21 mouse cellular contexts compared by ENCODE assay signal in the genomic region with DNA sequence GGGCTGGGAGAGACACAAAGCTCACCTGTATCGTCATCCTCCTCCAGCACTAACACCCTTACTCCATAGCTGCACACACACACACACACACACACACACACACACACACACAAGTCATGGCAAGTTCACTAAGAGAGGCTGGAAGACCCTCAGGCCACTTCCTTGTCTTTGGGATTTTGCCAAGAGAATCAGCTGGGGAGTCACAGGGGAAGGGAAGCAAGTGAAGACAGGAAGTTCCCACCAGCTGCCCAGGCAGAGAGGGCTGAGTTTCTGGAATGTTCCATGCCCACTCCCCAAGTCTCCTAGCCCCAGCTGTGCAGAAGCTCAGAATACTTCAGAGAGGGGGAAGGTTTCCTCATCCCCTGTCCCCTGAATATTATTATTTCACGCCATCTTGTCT.
"Had no signal": no experiment of that assay in that cellular context is flagged by ENCODE, and none has a peak within 500 bp of the region (broad histone marks: within the 10 kb centered on the region; RNA-seq: fewer than 3 reads in every experiment).

No protein-coding gene starts in this region.

- H3K27me3 ChIP-seq: liver, embryonic 12.5 days; liver, embryonic 15.5 days; midbrain, embryonic 13.5 days; neural tube, embryonic 13.5 days; stomach, embryonic 15.5 days had no signal

- ATAC-seq: inflammation-experienced regulatory T-cells, adult 6 months; intestine, embryonic 16.5 days; liver, embryonic 12.5 days; midbrain, embryonic 13.5 days; midbrain, embryonic 16.5 days had no signal

- H3K9me3 ChIP-seq: liver, embryonic 12.5 days; liver, embryonic 15.5 days; megakaryocyte, embryonic 14.5 days; midbrain, embryonic 10.5 days; midbrain, embryonic 13.5 days; neural tube, embryonic 13.5 days; stomach, embryonic 15.5 days had no signal

- H3K4me2 ChIP-seq: liver, embryonic 12.5 days; liver, embryonic 15.5 days; midbrain, embryonic 13.5 days; neural tube, embryonic 13.5 days; stomach, embryonic 15.5 days had no signal

- H3K4me3 ChIP-seq: liver, embryonic 12.5 days; liver, embryonic 15.5 days; megakaryocyte, embryonic 14.5 days; midbrain, embryonic 10.5 days; midbrain, embryonic 13.5 days; myocyte; neural tube, embryonic 13.5 days; stomach, embryonic 15.5 days had no signal

- H3K4me1 ChIP-seq: liver, embryonic 12.5 days; liver, embryonic 15.5 days had no signal

- H3K27ac ChIP-seq: liver, embryonic 12.5 days; liver, embryonic 15.5 days; midbrain, embryonic 10.5 days; midbrain, embryonic 13.5 days; neural tube, embryonic 13.5 days; stomach, embryonic 15.5 days had no signal

- H3K36me3 ChIP-seq: liver, embryonic 12.5 days; liver, embryonic 15.5 days; midbrain, embryonic 10.5 days; midbrain, embryonic 13.5 days; neural tube, embryonic 13.5 days; stomach, embryonic 15.5 days had no signal

- H3K9ac ChIP-seq: liver, embryonic 12.5 days; liver, embryonic 15.5 days; midbrain, embryonic 13.5 days; neural tube, embryonic 13.5 days; stomach, embryonic 15.5 days had no signal

- DNase-seq: kidney, adult 18-20 months; kidney, postnatal 10 days; kidney, postnatal 36 days; layer of hippocampus, adult 9-11 months; liver; lung, adult 2 months; right cerebral cortex, adult 18-20 months; right cerebral cortex, postnatal 25 days; spleen, adult 18-20 months; thymus, postnatal 25 days had no signal
